19 mouse cellular contexts compared by ENCODE assay signal in the genomic region with DNA sequence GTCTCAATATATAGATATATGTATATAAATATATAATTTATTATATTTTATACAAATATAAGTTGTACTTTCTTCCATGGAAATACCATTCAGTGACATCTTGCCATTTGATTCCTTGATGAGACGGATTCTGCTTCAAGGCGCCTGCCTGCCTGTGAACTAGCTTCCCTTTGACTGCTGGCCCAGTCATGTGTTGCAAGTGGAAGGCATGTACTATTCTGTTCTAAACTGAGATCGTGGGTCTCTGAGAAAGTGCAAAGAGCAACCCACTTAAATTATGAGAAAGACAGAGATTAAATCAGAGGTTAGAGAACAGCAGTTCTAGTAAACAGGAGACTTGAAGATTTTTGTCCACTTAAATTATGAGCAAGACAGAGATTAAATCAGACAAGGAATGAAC.
"Had no signal": no experiment of that assay in that cellular context is flagged by ENCODE, and none has a peak within 500 bp of the region (broad histone marks: within the 10 kb centered on the region; RNA-seq: fewer than 3 reads in every experiment).

No protein-coding gene starts in this region.

- H3K27ac ChIP-seq: layer of hippocampus, adult 2 months; limb, embryonic 10.5 days; limb, embryonic 13.5 days; liver, embryonic 12.5 days; liver, embryonic 15.5 days; lung, embryonic 15.5 days; midbrain, embryonic 12.5 days; midbrain, embryonic 15.5 days; neural tube, embryonic 12.5 days; neural tube, embryonic 15.5 days had no signal

- DNase-seq: layer of hippocampus, adult 9-11 months; liver; lung, adult 18-20 months; lung, postnatal 10 days; lung, postnatal 36 days; thymus, adult 18-20 months; thymus, postnatal 36 days had no signal

- H3K4me2 ChIP-seq: limb, embryonic 13.5 days; liver, embryonic 12.5 days; liver, embryonic 15.5 days; lung, embryonic 15.5 days; midbrain, embryonic 12.5 days; midbrain, embryonic 15.5 days; neural tube, embryonic 12.5 days; neural tube, embryonic 15.5 days had no signal

- H3K4me1 ChIP-seq: liver, embryonic 15.5 days; neural tube, embryonic 12.5 days; neural tube, embryonic 15.5 days had no signal

- H3K36me3 ChIP-seq: limb, embryonic 10.5 days; limb, embryonic 13.5 days; liver, embryonic 12.5 days; liver, embryonic 15.5 days; lung, embryonic 15.5 days; midbrain, embryonic 12.5 days; midbrain, embryonic 15.5 days; neural tube, embryonic 12.5 days; neural tube, embryonic 15.5 days had no signal

- H3K27me3 ChIP-seq: limb, embryonic 13.5 days; liver, embryonic 12.5 days; liver, embryonic 15.5 days; lung, embryonic 15.5 days; midbrain, embryonic 12.5 days; midbrain, embryonic 15.5 days; neural tube, embryonic 12.5 days; neural tube, embryonic 15.5 days had no signal

- H3K4me3 ChIP-seq: layer of hippocampus, adult 2 months; limb, embryonic 10.5 days; limb, embryonic 13.5 days; liver, embryonic 12.5 days; liver, embryonic 15.5 days; lung, embryonic 15.5 days; megakaryocyte, embryonic 14.5 days; midbrain, embryonic 12.5 days; midbrain, embryonic 15.5 days; neural tube, embryonic 12.5 days; neural tube, embryonic 15.5 days had no signal

- ATAC-seq: intestine, postnatal 0 days; liver, embryonic 12.5 days; midbrain, embryonic 15.5 days had no signal

- H3K9ac ChIP-seq: limb, embryonic 13.5 days; liver, embryonic 12.5 days; liver, embryonic 15.5 days; lung, embryonic 15.5 days; midbrain, embryonic 12.5 days; midbrain, embryonic 15.5 days; neural tube, embryonic 12.5 days; neural tube, embryonic 15.5 days had no signal

- H3K9me3 ChIP-seq: limb, embryonic 10.5 days; limb, embryonic 13.5 days; liver, embryonic 12.5 days; liver, embryonic 15.5 days; lung, embryonic 15.5 days; megakaryocyte, embryonic 14.5 days; midbrain, embryonic 12.5 days; midbrain, embryonic 15.5 days; neural tube, embryonic 12.5 days; neural tube, embryonic 15.5 days had no signal
